Mouse (Mus musculus): ENCODE measurements around the gene Bud13. TPM values are rescaled to one million over a fixed set of nuclear protein-coding genes. Genes with fewer than 3 reads are reported as not detected.

The Bud13 gene
- polyA plus RNA-seq, 1 experiment: 6.9 TPM

DNA sequence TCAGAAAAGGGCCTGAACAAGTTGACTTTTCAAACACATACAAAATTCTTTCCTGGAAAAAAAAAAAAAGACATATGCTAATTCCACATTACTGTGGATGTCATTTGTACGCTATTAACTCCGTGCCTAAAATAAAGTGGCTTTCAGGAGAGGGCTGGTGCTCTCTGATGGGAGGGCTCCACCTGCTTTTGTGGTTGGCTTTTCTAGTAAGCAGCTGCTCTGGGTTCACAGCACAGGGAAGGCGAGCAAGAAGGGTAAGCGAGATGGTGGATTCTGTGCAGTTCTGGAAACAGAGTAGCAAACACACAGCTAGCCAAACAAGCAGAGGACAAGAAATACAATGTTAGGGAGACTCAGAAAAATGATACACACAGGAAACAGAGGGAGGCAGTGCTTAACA, 55.6 kb downstream of the Bud13 start:
- H3K4me3 ChIP-seq (ENCODE audit: insufficient read depth, low read depth, low read length): no peak overlapping the region
- no peaks in the 10 kb centered on the region for H3K4me1 ChIP-seq (ENCODE audit: control insufficient read depth, insufficient read depth, insufficient read length, low read length)
- H3K27ac ChIP-seq (replicated peaks; ENCODE audit: low read depth, low read length): no peak overlapping the region

DNA sequence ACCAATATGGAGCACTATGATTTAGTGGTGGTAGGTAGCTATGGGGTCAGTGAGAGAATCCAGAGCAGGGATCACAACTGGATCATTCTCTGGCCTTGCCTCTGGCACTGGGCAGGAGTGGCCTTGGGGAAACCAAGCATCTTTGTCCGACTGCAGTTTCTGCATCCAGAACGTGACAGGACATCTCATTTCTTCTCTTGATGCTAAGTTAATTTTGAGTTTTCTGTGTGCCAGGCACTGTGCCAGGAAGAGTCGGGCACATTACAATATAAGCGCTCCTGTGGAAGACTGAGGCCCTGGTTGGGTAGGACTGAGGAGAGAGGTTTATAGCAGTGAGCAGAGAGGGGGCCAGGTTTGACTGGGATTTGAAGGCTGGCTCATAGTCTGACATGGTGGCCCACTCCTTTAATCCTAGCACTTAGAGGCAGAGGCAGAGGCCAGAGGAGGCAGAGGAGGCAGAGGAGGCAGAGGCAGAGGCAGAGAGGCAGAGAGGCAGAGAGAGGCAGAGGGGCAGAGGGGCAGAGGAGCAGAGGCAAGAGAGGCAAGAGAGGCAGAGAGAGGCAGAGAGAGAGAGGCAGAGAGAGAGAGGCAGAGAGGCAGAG, 56.3 kb downstream of the Bud13 start:
- H3K4me3 ChIP-seq (ENCODE audit: insufficient read depth, low read depth, low read length): no peak overlapping the region
- no peaks in the 10 kb centered on the region for H3K4me1 ChIP-seq (ENCODE audit: control insufficient read depth, insufficient read depth, insufficient read length, low read length)
- H3K27ac ChIP-seq (replicated peaks; ENCODE audit: low read depth, low read length): no peak overlapping the region

DNA sequence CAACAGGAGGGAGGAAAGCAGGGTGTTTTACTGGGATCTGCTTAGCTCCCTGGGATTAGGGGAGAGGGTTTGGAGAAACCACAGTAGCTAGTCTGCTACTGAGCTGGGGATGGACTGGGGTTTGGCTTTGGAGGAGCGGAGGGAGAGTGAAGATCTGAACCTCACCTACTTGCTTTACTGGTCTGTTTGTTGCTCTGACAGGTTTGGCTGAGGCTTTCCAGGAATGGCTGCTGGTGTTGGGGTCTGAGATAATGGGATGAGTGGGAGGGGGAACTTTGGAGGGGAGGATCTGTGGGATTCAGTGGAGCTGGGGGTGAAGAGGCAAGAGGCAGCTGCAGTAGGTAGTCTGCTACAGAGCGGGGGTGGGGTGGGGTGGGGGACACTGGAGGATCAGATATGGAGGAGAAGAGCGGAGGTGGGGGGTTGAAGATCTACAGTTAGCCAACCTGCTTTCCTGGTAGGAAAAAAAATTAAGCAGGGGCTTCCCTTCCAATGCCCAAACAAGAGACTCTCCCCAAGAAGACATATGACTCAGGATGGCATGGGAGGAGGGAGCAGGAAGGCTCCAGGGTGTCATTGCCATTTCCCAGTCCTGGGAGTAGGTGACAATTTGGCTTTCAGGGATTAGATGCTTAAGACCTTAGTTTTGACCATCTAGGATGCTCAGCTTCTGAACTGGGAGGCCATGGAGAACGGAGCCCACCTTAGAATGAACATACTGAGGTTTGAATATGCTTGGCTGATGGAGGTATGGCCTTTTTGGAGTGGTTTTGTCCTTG, 63.3 kb downstream of the Bud13 start:
- H3K27ac ChIP-seq (replicated peaks; ENCODE audit: low read depth, low read length): no peak overlapping the region
- H3K4me3 ChIP-seq (ENCODE audit: insufficient read depth, low read depth, low read length): no peak overlapping the region

More for the DNA sequence above, 63.3 kb downstream of the Bud13 start:
- no peaks in the 10 kb centered on the region for H3K4me1 ChIP-seq (ENCODE audit: control insufficient read depth, insufficient read depth, insufficient read length, low read length)

Other genes with a start within 250 kb of the Bud13 start
- 6.7 TPM in 1 of 2 replicates, not detected in the other for gene Apoa1, start 54.4 kb upstream of the Bud13 start, polyA plus RNA-seq (2012; ENCODE audit: insufficient read depth, insufficient read length, missing spikeins)
- 7.4 and 8.2 TPM in 2 replicates for gene Apoc3, start 47.4 kb upstream of the Bud13 start, polyA plus RNA-seq (2012; ENCODE audit: insufficient read depth, insufficient read length, missing spikeins)
- 1.7 TPM in 1 of 2 replicates, not detected in the other for gene Apoa4, start 42.3 kb upstream of the Bud13 start, polyA plus RNA-seq (2012; ENCODE audit: insufficient read depth, insufficient read length, missing spikeins)
- 1.7 TPM in 1 of 2 replicates, not detected in the other for gene Apoa5, start 14.4 kb upstream of the Bud13 start, polyA plus RNA-seq (2012; ENCODE audit: insufficient read depth, insufficient read length, missing spikeins)
- gene Zpr1, start 9.9 kb upstream of the Bud13 start, polyA plus RNA-seq (2012; ENCODE audit: insufficient read depth, insufficient read length, missing spikeins): 17.0 and 18.9 TPM in 2 replicates
- not detected in 2 replicates for gene 4931429L15Rik, start 37.0 kb downstream of the Bud13 start, polyA plus RNA-seq (2012; ENCODE audit: insufficient read depth, insufficient read length, missing spikeins)